Mouse (Mus musculus) left cerebral cortex, postnatal 4 days (tissue): ENCODE results near the gene Sel1l3. TPM values are rescaled to one million over a fixed set of nuclear protein-coding genes. Genes with fewer than 3 reads are reported as not detected.

Source experiments
- DNase-seq: peaks from one replicate; pipeline ENCODE4 v3.0.0-alpha.2; 2022
- intact Hi-C: fragments of 180-260 bp; cut with DNase I; formaldehyde crosslinking; loops from one replicate; pipeline ENCODE4 v1.15.1; 2025
- total RNA-seq, 2 experiments: library from RNA; stranded (reverse); gene quantifications; 2 replicates each; pipeline ENCODE4 v1.2.3; 2021

Sel1l3 gene
- total RNA-seq, result 10 to 100 TPM; 51.9 to 60.8 TPM

DNA sequence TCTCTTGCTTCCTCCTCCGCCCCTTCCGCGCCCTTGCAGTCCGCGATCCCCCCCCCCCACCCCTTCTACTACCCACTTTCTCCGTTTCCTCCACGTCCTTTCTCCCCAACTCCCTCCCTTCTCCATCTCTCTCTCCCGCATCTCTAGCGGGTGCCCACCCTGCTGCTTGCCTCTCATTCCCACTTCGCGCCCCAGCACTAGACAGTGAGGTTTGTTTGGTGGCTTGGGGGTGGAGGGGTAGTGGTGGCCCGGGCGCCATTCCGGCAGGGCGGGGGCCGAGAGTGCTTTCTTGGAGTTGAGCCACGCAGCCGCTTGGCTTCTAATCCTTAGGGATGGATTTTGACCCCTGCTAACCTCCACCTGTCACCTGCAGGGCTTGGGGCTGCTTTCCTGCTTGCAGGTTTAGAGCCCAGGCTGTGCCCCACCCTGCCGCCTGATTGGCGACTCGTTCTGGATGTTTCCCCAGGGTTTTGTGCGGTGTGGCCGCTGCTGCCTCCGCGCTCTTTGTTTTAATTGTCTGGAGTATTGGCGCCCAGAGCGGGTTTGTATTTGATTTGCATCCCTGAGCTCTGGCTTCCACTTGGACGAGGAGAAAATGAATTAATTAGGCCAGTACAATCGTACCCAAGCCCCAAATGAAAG, at the start of gene Sel1l3:
Gene Sel1l3, minus strand, starts transcription at position 217 of the 642 bp plus-strand sequence.
- intact Hi-C loops, result no loop called here
- peak; percentile 55 for DNase-seq

DNA sequence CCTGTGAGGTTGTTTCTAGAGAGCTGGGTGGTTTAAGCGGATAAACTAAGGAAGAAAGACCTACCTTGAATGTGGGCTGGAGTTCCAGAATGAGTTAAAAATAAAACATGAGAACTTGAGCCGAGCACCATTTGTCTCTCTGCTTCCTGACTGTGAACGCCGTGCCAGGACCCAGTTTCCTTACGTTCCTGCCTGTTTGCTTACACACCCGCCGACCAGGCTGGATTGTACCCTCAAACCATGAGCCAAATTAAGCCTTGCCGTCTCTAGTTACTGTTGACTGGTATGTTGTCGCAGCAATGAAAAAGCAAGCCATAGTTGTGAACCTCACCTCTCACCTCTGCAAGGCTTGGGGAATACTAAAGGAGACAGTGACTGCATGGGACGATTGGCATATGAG, 48.3 kb upstream of the Sel1l3 start:
- intact Hi-C loops, result no loop called here
- no peak for DNase-seq

GRCm38 (mm10) chr5:53259894-53260293, 46.2 kb upstream of the Sel1l3 start:
- DNase-seq, result no peak
- intact Hi-C loops, result no loop called here

GRCm38 (mm10) chr5:53258038-53258786, 44.5 kb upstream of the Sel1l3 start:
- intact Hi-C loops, result no loop called here
- DNase-seq, result no peak

GRCm38 (mm10) chr5:53254821-53255220, 41.1 kb upstream of the Sel1l3 start:
- intact Hi-C loops, result no loop called here
- no peak for DNase-seq

GRCm38 (mm10) chr5:53254154-53254553, 40.4 kb upstream of the Sel1l3 start:
- DNase-seq, result no peak
- intact Hi-C loops, result no loop called here

DNA sequence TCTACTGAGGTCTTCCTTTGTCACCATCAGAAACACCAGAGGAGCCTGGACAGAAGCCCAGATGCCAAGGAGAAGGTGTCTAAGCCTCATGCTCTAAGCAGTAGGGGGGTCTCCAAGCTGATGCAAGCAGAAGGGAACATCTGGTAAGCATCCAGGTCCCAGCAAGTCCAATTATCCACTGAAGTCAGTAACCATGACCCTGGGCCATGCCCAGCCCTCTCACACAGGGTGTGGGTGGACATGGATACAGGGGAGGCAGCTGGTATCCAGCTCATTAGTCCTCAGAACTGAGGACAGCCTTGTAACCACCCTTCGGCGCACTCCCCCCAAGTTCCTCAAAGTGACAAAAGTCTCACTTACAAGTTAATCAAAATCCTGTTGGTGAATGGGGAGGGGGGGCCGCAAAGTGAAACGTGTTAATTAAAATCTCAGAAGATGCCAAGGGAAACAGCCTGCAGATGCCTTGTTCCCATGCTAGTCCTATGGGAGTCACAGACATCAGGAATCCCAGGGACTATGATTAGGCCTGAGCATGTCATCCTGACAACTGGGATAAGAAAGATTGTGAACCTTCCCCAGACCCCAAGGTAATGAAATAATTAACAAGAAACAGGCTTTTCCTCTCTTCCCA, 35.8 kb upstream of the Sel1l3 start:
- peak; percentile 61 for DNase-seq
- intact Hi-C loops, result no loop called here

DNA sequence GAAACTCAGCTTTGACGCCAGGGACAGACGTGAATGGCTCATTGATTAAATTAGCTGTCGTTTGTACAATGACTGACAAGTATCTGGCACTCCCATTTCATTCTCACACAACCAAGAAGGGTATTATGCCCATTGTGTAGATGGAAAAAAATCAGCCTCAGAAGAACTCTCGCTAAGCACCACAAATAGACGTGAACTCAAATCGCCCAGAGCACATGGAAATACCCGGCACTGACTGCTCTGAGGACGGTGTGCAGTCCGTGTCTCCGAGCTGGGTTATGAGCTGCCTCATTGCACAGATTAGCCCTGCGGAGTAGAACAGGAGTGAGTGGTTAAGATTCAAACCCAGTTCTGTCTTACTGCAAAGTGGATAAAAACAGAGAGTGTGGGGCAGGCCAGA, 34.8 kb upstream of the Sel1l3 start:
- DNase-seq, result no peak

DNA sequence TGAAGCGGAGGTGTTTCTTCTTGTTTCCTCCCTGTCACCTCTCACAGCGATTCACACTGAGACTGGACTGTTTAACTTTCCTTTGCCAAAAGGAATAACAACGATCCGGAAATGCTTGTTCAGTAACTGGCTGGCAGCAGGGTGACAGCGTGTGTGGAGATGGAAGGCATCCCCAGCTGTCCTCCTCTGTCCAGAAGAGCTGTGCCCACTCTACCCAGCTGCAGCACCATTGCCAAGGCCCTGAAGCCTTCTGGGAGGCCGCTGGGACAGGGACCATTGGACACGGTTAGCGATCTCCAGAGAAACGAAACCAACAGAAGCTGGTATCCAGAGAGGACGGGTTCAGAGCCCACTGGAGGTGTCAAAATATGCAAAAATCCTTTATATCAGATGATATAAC, 30.2 kb upstream of the Sel1l3 start:
- DNase-seq, result peak; percentile 58
- intact Hi-C loops, result no loop called here

More for the DNA sequence above, 34.8 kb upstream of the Sel1l3 start:
- intact Hi-C loops, result no loop called here

DNA sequence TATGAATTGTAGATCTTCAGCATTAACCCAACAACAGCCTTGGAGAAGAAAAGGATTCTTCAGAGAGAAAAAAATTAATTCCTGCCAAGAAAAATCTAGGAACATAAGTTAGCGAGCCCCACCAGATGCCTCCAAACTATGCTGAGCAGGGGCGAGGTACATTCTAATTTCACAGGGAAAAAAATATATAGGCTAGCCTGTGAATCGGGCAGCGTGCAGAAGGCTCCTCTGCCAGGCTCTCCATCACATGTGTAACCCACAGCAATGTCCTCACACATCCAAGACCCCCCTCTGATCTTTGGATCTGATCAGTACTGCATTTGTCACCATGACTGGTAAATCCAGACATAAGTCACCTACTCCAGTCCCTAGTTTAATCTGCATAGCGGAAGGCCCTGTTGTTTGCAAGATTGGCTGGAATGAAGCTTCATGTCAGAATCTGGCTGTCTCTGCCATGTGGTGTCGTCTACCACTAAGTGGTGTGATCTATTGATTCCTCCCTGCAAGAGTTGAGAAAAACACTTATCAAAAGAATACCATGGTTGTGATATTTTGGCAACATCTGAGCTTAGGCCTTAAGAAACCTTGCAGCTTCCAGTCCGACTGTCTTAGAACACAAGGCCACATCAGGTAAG, 29.3 kb upstream of the Sel1l3 start:
- intact Hi-C loops, result no loop called here
- DNase-seq, result no peak

DNA sequence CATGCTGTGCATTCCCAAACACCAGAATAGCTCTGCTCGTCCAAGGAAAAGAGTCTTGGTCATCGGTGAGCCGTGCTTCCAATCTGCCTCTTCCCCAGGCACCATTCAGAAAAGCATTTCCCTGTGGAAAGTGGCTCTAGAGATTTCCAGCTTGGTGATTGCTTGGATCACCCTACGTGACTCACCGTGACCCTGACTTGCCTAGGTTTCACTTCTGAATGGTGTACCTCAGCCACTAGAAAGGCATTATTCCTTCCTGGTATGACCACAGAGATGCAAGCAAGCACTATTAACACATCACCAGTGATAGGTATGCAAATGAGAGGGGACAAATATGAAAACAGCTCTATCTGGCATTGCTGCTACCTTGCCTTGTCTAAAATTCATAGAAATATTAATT, 28.2 kb upstream of the Sel1l3 start:
- intact Hi-C loops, result no loop called here
- no peak for DNase-seq

DNA sequence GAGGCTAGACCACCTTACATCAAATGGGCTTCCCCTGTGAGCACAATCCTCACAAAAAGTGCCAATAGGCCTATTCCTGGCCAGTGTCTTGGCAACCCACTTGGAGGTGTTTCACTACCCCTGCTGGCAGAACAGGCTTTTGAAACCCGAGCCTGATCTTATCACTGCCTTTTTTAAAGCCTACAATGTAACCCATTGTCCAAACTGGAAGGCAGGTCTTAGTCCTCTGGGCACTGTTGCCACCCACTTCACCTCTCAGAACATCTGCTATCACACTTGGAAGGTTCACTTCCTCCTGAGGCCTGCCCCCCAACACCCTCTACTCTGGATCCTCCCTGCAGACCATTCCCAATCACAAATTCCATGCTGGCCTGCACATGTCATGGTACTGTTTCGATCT, 27.4 kb upstream of the Sel1l3 start:
- intact Hi-C loops, result no loop called here

DNA sequence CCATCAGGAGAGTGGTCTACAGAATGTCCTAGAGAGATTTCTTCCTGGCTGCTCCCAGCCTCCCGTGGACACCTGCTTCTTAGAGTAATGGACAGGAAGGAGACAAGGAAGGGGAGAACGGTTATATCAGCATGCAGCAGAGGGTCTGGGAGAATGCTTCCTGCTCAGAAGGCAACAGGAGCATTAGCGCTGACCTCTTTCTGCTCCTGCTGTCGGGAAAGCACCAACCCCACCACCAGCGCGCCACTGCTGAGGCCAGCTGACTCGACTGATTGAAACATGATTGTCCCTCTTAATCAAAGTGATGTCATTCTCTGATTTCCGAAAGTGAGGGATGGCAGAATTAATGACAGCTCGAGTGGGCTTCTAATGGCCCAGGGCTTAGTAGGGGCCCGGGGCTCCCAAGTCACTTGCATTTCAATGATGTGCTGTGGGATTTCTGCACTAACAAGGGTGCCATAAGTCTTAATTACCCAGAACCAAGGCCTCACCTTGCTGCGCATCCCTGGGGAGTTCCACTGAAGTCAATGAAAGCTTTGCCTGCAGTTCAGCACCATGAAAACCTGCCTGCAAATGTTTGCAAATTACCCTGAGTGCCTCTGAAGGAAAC, 26.2 kb upstream of the Sel1l3 start:
- no peak for DNase-seq
- intact Hi-C loops, result no loop called here

More for the DNA sequence above, 27.4 kb upstream of the Sel1l3 start:
- no peak for DNase-seq

GRCm38 (mm10) chr5:53239189-53239588, 25.5 kb upstream of the Sel1l3 start:
- intact Hi-C loops, result no loop called here
- DNase-seq, result no peak

DNA sequence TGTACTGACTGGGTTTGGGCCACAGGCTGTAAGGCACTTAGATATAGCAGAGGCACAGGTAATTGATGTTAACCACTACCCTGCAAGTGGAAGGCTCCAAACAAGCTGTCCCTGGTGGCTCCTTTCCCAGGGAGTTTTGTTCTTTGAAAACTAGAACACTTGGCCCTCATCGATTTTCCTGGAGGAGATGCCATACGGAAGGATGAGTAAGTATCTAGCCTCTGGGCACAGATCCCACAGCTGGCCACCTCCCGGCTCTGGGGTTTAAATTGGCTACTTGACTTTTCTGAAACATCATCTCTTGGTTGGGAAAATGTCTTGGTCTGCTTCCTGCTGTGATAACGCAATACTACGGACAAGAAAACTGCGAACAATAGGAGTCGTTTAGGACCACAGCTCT, 25.0 kb upstream of the Sel1l3 start:
- DNase-seq, result no peak

GRCm38 (mm10) chr5:53236749-53237148, 23.0 kb upstream of the Sel1l3 start:
- intact Hi-C loops, result no loop called here
- DNase-seq, result no peak

More for the DNA sequence above, 25.0 kb upstream of the Sel1l3 start:
- intact Hi-C loops, result no loop called here

- intact Hi-C loops, result no loop called here
- no peak for DNase-seq
Measured at GRCm38 (mm10) chr5:53236136-53236535, 22.4 kb upstream of the Sel1l3 start.

GRCm38 (mm10) chr5:53235551-53235950, 21.8 kb upstream of the Sel1l3 start:
- intact Hi-C loops, result no loop called here
- DNase-seq, result no peak

GRCm38 (mm10) chr5:53230560-53230959, 16.8 kb upstream of the Sel1l3 start:
- intact Hi-C loops, result no loop called here
- DNase-seq, result no peak

DNA sequence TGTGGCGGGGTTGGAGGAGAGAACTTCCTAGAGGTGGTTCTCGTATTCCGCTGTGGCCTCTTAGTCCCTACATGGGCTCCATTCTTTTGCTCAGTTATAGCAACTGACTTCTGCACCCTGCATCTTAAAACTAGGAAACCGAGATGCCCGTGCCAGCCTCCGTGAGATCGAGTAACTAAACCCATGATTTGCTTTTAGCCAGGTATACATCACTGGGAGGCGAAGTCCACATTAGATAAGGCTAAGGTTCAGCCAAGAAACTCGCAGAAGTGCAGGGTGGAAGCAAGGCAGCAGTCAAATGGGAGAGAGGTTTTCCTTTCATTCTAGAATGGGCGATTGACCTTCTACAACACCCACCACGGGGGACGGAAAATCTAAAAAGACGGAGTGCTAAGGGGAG, 11.7 kb upstream of the Sel1l3 start:
- no peak for DNase-seq
- intact Hi-C loops, result no loop called here

DNA sequence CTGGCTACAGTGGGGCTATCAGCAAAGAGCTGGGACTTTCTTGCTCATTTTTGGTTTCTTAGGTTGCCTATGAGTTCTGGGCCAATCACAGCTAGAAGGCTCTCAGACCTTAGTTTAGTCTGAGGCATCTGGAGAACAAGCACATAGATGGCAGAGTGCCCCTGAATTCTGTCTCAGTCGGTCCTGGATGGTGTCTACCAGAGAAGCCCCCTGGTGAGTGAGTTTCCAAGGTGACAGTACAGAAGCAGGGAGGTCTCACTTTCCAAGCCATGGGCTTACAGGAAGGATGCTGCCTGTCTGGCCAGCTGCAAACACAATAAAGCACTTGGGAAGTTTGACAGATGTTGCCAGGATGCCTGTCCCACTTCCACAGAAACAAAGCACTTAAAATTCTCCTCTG, 1.1 kb upstream of the Sel1l3 start:
- no peak for DNase-seq
- intact Hi-C loops, result no loop called here
